ENCODE assay signal across 10 mouse cellular contexts in the genomic region with DNA sequence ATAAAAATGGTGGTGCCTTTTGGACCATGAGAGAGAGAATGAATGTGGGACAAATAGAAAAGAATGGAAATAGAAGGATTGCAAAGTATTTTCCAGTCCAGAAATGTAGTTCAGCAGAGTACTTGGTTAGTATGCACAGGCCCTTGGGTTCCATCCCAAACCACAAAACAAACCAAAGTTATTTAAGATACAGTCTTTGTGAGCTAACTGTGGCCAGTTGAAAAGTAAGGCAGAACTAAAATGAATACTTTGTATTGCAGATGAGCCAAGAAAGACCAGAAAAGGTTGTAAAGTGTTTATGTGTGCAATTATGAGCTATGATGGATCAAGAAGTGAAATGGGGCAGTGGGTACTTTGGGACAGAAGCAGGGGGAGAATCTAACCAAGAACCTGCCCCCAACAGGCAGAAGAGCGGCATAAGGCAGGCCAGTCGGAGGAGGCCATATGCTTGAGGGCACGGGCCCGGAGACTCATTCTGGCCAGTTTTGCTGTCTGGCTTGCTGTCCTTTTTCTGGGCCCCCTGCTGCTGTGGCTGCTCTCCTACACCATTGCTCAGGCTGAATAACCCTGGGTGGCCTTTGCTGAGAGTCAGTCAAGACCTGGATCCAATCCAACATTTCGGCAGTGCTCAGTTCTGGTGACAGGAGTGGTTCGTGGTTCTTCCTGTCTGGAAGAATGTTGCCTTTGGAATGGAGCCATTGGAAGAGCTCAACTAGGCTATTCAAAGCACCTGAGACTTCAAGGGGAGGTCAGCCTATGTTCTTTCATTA. TPM values are rescaled to one million over a fixed set of nuclear protein-coding genes. Genes with fewer than 3 reads are reported as not detected.
DNase-seq lines count a peak whose midpoint lies in the region; ATAC-seq lines count a peak whose summit lies in the region.
"Had no signal": no experiment of that assay in that cellular context is flagged by ENCODE, and none has a peak within 500 bp of the region (broad histone marks: within the 10 kb centered on the region; RNA-seq: fewer than 3 reads in every experiment).

No protein-coding gene starts in this region.

- H3K36me3 ChIP-seq in heart, embryonic 11.5 days (ENCODE audit: control insufficient read depth, insufficient read depth, low read length), result peaks cover 15% of the 10 kb centered on the region
- peaks cover 64% of the 10 kb centered on the region for H3K36me3 ChIP-seq in kidney, embryonic 14.5 days (ENCODE audit: control insufficient read depth, insufficient read depth, low read length)

- H3K4me3 ChIP-seq in heart, embryonic 11.5 days (ENCODE audit: low read depth, low read length), result no peak overlapping the region
- H3K4me3 ChIP-seq in kidney, embryonic 14.5 days (ENCODE audit: low read length), result no peak overlapping the region
- H3K4me3 ChIP-seq: hindbrain, embryonic 13.5 days had no signal

- H3K4me2 ChIP-seq in heart, embryonic 11.5 days, result no peak overlapping the region
- H3K4me2 ChIP-seq in kidney, embryonic 14.5 days (replicated peaks; ENCODE audit: low read depth, low read length), result no peak overlapping the region
- H3K4me2 ChIP-seq: hindbrain, embryonic 13.5 days had no signal

- H3K9me3 ChIP-seq in heart, embryonic 11.5 days (replicated peaks; ENCODE audit: control insufficient read depth, low read length), result no peaks in the 10 kb centered on the region
- H3K9me3 ChIP-seq in kidney, embryonic 14.5 days (ENCODE audit: control insufficient read depth, low read length), result no peaks in the 10 kb centered on the region
- H3K9me3 ChIP-seq: hindbrain, embryonic 13.5 days had no signal

- no peaks in the 10 kb centered on the region for H3K4me1 ChIP-seq in heart, embryonic 11.5 days (ENCODE audit: control insufficient read depth, insufficient read depth, low read length)
- no peaks in the 10 kb centered on the region; the same call in 1 of the 2 replicates for H3K4me1 ChIP-seq in kidney, embryonic 14.5 days (ENCODE audit: control insufficient read depth, insufficient read depth, low read length)
- H3K4me1 ChIP-seq: hindbrain, embryonic 13.5 days had no signal

- 65% methylated on average over 6 of the region's 6 CpGs for WGBS in heart, embryonic 11.5 days (ENCODE audit: insufficient replicate concordance)
- 57% methylated on average over 6 of the region's 6 CpGs for WGBS in kidney, embryonic 14.5 days

- no peak overlapping the region for H3K9ac ChIP-seq in heart, embryonic 11.5 days (ENCODE audit: low read depth, low read length)
- no peak overlapping the region for H3K9ac ChIP-seq in kidney, embryonic 14.5 days (ENCODE audit: low read depth, low read length)
- H3K9ac ChIP-seq: hindbrain, embryonic 13.5 days had no signal

- no peak; the same call in 1 of the 2 replicates for ATAC-seq in heart, embryonic 11.5 days (replicated peaks; ENCODE audit: insufficient number of reproducible peaks, low FRiP score, low TSS enrichment)
- 0 out of 2 replicates have a peak, but pooled peaks have one; percentile 61 for ATAC-seq in kidney, embryonic 14.5 days (ENCODE audit: low FRiP score, low TSS enrichment)

- H3K27me3 ChIP-seq in heart, embryonic 11.5 days (ENCODE audit: control insufficient read depth, insufficient read depth, low read length), result no peaks in the 10 kb centered on the region
- H3K27me3 ChIP-seq in kidney, embryonic 14.5 days (ENCODE audit: control insufficient read depth, insufficient read depth, low read length), result no peaks in the 10 kb centered on the region
- H3K27me3 ChIP-seq: hindbrain, embryonic 13.5 days had no signal

- DNase-seq in heart, adult 18-20 months, result peak; percentile 67 to 73
- DNase-seq in Muller cell, postnatal 12 days (ENCODE audit: inconsistent ontology term), result peak; percentile 70
- DNase-seq in cerebellum, postnatal 14 days, result peak; percentile 96 to 98
- no peak for DNase-seq in right cerebral cortex, adult 18-20 months
- DNase-seq in left cerebral cortex, adult 11 months (ENCODE audit: low spot score), result no peak
- no peak for DNase-seq in B cell, adult 2 months

- no peak overlapping the region for H3K27ac ChIP-seq in heart, embryonic 11.5 days (ENCODE audit: low read depth, low read length)
- no peak overlapping the region for H3K27ac ChIP-seq in kidney, embryonic 14.5 days (ENCODE audit: low read depth, low read length)
- H3K27ac ChIP-seq: hindbrain, embryonic 13.5 days had no signal

RNA-seq across cellular contexts. Expression of gene Tmem265, which starts 3.4 kb away (rescaled TPM):
- total RNA-seq in heart, adult 18-20 months (2021), result not detected
- 3.0 and 5.6 TPM in 2 replicates for polyA plus RNA-seq in heart, embryonic 11.5 days (2014; fragmentation: Nextera tagmentation; extraction: Ambion mirVana)
- polyA plus RNA-seq in kidney, embryonic 14.5 days (2014; fragmentation: Nextera tagmentation; extraction: Ambion mirVana), result 6.3 and 10.0 TPM in 2 replicates
- polyA plus RNA-seq: liver, adult 2 months had no signal

RNA-seq across cellular contexts. Expression of gene Phkg2, which starts 8.6 kb away (rescaled TPM):
- total RNA-seq in heart, adult 18-20 months (2021), result 10 to 100 TPM; 14.9 to 16.4 TPM
- polyA plus RNA-seq in heart, embryonic 11.5 days (2014; fragmentation: Nextera tagmentation; extraction: Ambion mirVana), result 41.5 and 44.9 TPM in 2 replicates
- 37.8 and 39.8 TPM in 2 replicates for polyA plus RNA-seq in kidney, embryonic 14.5 days (2014; fragmentation: Nextera tagmentation; extraction: Ambion mirVana)

RNA-seq across cellular contexts. Expression of gene Ccdc189, which starts 23.8 kb away (rescaled TPM):
- 10 to 100 TPM; 12.6 to 15.4 TPM for total RNA-seq in heart, adult 18-20 months (2021)
- 8.7 and 10.0 TPM in 2 replicates for polyA plus RNA-seq in heart, embryonic 11.5 days (2014; fragmentation: Nextera tagmentation; extraction: Ambion mirVana)
- 12.7 and 14.5 TPM in 2 replicates for polyA plus RNA-seq in kidney, embryonic 14.5 days (2014; fragmentation: Nextera tagmentation; extraction: Ambion mirVana)

RNA-seq across cellular contexts. Expression of gene Rnf40, which starts 24.0 kb away (rescaled TPM):
- 10 to 100 TPM; 41.0 to 42.8 TPM for total RNA-seq in heart, adult 18-20 months (2021)
- 23.4 and 27.6 TPM in 2 replicates for polyA plus RNA-seq in heart, embryonic 11.5 days (2014; fragmentation: Nextera tagmentation; extraction: Ambion mirVana)
- polyA plus RNA-seq in kidney, embryonic 14.5 days (2014; fragmentation: Nextera tagmentation; extraction: Ambion mirVana), result 25.5 and 41.5 TPM in 2 replicates

RNA-seq across cellular contexts. Expression of gene Gm42715, which starts 45.2 kb away (rescaled TPM):
- 10 to 100 TPM in 1 of 2 experiments, 1 to 10 TPM in 1; 9.7 to 11.4 TPM for total RNA-seq in heart, adult 18-20 months (2021)
- polyA plus RNA-seq in heart, embryonic 11.5 days (2014; fragmentation: Nextera tagmentation; extraction: Ambion mirVana), result 9.8 and 12.6 TPM in 2 replicates
- polyA plus RNA-seq in kidney, embryonic 14.5 days (2014; fragmentation: Nextera tagmentation; extraction: Ambion mirVana), result 25.1 and 25.4 TPM in 2 replicates

Comparison
In these comparisons a context has a peak if more than half of its experiments do, and no peak if none do; other contexts are left out.
1. DNase-seq: peak in heart, adult 18-20 months (2 of 2), Muller cell, postnatal 12 days (single experiment) and cerebellum, postnatal 14 days (2 of 2); none in right cerebral cortex, adult 18-20 months (single experiment), left cerebral cortex, adult 11 months (single experiment) and B cell, adult 2 months (0 of 2).